ENCODE assay signal across 8 mouse cellular contexts in the genomic region with DNA sequence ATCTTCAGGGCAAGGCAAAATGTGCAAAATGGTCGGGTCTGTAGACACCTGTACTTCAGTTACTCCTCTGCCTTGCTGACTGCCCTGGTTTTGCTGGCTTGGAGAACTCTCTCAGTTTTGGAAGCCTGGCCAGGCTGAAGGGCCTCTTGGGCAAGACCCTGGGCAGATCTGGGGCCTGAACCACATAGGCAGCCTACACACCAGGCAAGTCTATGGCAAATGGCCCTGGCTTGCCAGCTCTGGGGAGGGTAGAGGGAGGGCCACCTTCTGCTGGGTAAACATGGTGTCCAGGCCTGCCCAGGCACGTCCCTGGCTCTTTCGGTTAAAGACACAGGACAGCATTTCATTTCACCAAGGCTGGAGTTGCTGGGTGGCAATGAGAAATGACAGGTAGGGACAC. TPM values are rescaled to one million over a fixed set of nuclear protein-coding genes. Genes with fewer than 3 reads are reported as not detected.
DNase-seq lines count a peak whose midpoint lies in the region; TF ChIP-seq lines count a peak whose summit lies in the region.

No protein-coding gene starts in this region.

- 47% methylated on average over 3 of the region's 3 CpGs for WGBS in lung, adult 2 months

- intact Hi-C loops in heart, postnatal 10 days (cut with DNase I) = no loop called here
- intact Hi-C loops in left cerebral cortex, postnatal 36 days (cut with DNase I) = no loop called here

- no peak for TF ChIP-seq CTCF in lung, adult 2 months (IDR thresholded peaks at IDR 0.05; ENCODE audit: insufficient read depth, low read length)

- peak; percentile 95 for DNase-seq in heart, adult 11 months
- DNase-seq in heart, postnatal 10 days = no peak
- DNase-seq in urinary bladder, adult 18-20 months (ENCODE audit: low spot score in 2 of 2) = peak; percentile 68 to 82
- no peak for DNase-seq in urinary bladder, postnatal 10 days (ENCODE audit: low spot score)
- peak; percentile 56 for DNase-seq in lung, adult 2 months
- no peak for DNase-seq in left cerebral cortex, postnatal 36 days (ENCODE audit: low spot score in 2 of 2)
- no peak for DNase-seq in retina, embryonic 14.5 days (ENCODE audit: low spot score)
- DNase-seq in frontal cortex, postnatal 10 days (ENCODE audit: low spot score in 2 of 2) = no peak

- no peak for TF ChIP-seq POLR2A in lung, adult 2 months (IDR thresholded peaks at IDR 0.05; ENCODE audit: borderline replicate concordance, extremely low read depth, low read depth, low read length)

- peaks cover 74% of the 10 kb centered on the region for H3K4me1 ChIP-seq in lung, adult 2 months (ENCODE audit: control insufficient read depth, insufficient read depth, low read length)

- H3K4me3 ChIP-seq in lung, adult 2 months (replicated peaks; ENCODE audit: extremely low read depth, low read depth, low read length) = no peak overlapping the region

RNA-seq across cellular contexts. Expression of a gene that starts 17.5 kb away (rescaled TPM):
- total RNA-seq in heart, postnatal 10 days (2021) = 10 to 100 TPM; 70.9 to 72.0 TPM
- polyA plus RNA-seq in lung, adult 2 months (2012; rRNA removed) = 51.6 and 52.6 TPM in 2 replicates
- 100 to 1,000 TPM in 1 of 2 experiments, 10 to 100 TPM in 1; 83.9 to 111 TPM for total RNA-seq in left cerebral cortex, postnatal 36 days (2021)

Comparison
In these comparisons a context has a peak if more than half of its experiments do, and no peak if none do; other contexts are left out.
1. DNase-seq: peak in heart, adult 11 months (single experiment), urinary bladder, adult 18-20 months (2 of 2) and lung, adult 2 months (single experiment); none in heart, postnatal 10 days (0 of 2), urinary bladder, postnatal 10 days (single experiment), left cerebral cortex, postnatal 36 days (0 of 2), retina, embryonic 14.5 days (single experiment) and frontal cortex, postnatal 10 days (0 of 2).